Mouse (Mus musculus) CD4-positive, CD25-positive, alpha-beta regulatory T cell, adult 4 months (primary cell): ENCODE data around the gene Klhl6. TPM values are rescaled to one million over a fixed set of nuclear protein-coding genes. Genes with fewer than 3 reads are reported as not detected.

ENCODE experiments used
- ATAC-seq: one replicate; pipeline ENCODE4 v1.8.0; 2017
- polyA plus RNA-seq, 2 experiments: library from polyadenylated mRNA; unstranded; fragments of 100-300 nt; shearing (Covaris generic); gene quantifications; one replicate each; pipeline ENCODE4 v1.2.1; 2017

The Klhl6 gene
- polyA plus RNA-seq, 2 experiments from 2014 or later: 304 to 338 TPM

DNA sequence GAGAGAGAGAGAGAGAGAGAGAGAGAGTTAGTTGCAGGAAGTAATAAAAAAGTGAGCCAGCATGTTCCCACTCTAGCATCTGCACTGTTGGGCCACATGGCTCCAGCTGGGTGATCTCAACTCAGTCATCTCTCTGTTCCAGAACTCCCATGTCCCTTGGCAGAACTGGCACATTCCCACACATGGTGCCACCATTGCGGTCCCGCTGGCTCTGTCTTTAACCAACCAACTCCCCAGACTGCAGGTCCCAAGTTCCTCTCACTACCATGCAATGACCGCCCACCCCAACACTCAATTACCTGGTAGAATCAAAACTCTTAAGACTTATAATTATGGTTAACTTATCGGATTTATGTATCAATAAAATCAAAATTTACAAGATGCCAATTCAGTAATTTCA lies 14.2 kb downstream of the Klhl6 start:
- ATAC-seq: no peak

DNA sequence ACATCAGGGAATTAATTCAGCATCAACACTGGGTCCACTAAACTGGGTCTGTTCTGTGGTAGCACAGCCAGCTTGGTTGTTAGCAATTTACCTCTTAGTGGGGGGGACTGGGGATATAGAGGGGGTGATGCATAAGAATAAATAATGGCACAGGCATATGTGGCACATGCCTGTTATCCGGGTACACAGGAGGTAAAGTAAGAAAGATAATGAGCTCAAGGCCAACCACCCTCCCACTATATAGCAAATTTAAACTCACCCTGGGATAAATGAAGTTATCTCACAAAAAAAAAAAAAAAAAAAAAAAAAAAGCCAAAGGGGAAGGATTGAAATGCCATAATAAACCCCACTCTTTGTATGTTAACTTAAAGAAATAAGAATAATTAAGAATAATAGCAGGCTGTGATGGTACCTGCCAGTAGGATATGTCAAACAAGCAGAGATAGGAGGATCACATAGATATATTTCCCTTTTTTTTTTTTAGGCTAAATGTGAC lies 14.9 kb downstream of the Klhl6 start:
- ATAC-seq: no peak

DNA sequence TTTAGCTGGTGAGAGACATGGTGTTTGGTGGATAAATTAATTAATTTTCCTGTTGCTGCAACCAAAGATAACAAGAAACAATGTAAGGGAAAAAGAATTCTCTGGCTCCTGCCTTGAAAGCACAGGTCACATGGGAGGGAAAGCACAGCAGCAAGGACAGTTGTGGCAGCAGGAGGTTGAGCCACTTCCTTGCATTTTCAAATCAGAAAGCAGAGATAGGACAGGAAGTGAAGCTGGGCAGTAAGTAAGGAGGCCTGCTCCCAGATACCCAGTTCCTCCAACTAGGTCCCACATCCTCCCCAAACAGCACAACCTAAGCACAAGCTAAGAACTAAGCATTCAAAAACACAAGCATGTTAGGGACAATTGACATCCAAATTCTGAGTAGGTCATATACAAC lies 15.9 kb downstream of the Klhl6 start:
- peak; percentile 57 for ATAC-seq

DNA sequence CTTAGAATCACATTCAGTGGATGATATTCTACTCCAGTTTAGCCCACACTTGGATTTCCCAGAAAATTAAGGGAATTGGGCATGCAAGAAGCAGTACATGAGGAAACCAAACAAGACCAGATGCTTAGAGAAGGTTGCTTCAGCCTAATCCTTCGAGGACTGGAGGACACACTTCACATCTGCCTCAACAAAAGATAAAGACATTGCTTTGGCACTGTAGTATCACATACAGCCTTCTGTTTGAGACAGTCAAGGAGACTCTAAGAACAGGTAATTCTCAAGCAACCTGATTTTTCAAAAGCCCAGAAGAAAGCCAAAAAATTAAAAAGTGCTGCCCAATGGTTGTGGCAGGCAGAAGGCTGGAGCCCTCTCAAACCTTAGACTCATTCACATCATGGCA lies 16.4 kb downstream of the Klhl6 start:
- ATAC-seq: no peak

DNA sequence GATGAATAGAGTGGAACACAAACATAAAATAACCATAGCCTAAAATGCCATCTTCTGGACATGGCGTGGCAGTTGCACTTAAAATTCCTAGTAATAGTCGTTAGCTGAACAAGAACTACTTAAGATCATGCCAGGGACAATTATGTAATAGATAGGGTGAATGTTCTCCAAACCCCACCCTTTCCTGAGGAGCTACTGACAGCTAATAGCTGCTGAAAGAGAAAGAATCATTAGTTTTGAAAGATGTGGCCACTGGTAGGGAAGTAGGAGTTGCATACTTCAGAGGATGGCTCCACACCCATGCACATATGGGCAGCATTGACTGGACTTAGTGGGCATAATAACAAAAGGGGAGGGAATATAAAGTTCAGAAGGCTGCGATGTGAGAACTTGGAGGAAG lies 19.9 kb downstream of the Klhl6 start:
- ATAC-seq: no peak

DNA sequence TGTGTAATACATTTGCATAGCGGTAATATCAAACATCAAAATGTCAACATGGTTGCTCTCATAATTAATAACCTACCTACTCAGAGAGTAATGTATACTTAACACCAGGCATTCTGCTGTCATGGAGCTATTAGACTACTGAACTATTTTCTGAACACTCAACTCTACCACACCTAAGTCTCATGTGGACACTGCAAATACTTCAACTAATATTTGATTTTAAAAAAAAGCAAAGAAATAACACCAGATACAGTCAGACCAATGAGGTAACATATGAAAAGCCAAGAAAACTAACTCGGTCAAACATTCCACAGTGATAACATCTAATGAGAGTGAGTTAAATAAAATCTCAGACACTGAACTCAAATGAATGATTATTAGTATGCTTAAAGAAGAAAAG lies 21.8 kb downstream of the Klhl6 start:
- no peak for ATAC-seq

DNA sequence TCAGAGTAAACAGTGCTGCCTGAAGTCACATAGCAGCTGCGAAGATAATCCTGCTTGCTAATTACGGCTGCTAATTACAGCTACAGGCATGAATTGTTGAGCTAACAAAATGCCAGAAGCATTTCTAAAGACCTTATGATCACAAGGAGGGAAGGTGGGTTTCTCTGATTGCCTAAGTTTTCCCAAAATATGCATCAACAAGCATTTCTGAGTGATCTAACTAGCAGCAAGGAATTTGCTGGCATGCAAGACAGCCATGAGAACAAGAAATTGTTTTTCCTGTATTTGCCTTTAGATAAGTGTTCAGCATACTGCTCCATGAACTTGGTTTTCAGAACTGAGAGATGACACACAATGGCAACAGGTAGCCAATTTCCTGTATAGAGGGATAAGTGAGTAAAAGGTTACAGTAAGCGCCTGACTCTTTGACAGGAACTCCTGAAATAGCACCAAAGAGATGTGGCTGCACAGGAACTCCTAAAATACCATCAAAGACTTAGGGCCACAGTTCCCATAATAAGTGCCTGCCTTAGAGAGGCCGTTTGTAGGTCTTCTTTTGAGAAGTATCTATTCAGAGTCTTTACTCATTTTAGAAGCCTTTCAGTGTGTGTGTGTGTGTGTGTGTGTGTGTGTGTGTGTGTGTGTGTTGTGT lies 22.3 kb downstream of the Klhl6 start:
- peak; percentile 74 for ATAC-seq

DNA sequence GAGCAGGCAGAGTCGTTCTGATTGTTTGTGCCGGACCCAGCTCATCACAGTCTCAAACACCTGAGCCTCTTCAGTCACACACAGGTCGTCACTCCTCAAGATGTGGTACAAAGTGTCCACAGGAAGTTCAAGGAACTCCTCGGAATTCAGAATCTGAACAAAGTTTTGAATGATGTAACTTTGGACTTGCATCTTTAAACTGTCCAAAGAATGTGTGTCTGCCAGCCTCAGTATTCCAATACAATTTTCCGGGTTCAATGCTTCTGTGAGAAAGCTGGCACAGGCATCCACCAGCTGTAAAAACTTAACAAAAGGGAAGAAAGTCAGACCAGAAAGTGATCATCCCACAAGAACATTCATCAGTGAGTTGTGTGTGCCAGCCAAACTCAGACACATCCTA lies 25.8 kb downstream of the Klhl6 start:
- no peak for ATAC-seq

DNA sequence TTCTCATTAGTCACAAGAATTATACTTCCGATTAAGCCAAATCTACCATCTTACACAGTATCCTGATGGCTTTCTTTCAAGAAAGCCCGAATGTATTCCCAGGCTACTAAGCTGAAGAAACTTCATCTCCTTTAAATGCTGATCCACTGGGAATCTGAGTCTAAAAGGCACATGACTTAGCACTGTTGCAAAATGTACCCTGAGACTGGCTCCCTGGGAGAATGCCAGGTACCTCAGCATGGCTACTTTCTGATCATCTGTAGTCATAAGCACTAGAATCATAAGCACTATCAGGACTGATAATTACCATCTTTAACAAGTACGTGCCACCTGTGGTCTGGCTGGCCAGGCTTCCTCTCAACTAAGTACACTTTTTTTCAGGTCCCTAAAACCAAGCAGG lies 35.5 kb downstream of the Klhl6 start:
- ATAC-seq: no peak

DNA sequence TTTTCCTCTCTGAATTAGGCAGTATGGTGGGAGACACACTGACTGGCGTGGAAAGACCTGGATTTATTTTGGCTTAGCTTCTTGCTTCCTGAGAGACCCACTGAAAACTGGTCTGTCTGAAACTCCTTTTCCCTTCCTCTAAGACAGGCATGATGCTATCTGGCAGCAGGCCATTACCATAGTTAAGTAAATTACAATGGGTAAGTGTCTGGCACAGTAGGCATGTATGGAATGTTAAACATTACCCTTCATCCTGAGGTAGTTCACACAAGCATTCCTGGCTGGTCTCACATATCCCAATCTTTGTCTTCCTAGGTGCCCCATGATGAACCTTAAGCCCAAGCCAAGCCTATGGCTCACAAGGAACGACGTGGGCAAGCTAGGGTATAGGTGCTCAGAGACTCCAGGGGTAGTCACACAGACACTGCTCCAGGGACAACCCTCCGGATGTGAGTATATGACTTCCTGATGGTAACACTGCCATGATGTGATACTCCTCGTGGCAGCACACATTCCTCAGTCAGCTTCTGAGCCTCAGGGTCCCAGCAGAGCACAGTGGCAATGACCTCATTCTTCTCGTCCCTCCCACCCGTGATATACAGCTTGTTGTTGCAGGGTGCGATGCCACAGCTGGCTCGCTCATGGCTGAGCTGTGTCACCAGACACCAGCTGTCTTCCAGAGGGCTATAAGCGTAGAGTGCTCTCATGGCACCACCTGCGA lies 36.1 kb downstream of the Klhl6 start:
- ATAC-seq: no peak

DNA sequence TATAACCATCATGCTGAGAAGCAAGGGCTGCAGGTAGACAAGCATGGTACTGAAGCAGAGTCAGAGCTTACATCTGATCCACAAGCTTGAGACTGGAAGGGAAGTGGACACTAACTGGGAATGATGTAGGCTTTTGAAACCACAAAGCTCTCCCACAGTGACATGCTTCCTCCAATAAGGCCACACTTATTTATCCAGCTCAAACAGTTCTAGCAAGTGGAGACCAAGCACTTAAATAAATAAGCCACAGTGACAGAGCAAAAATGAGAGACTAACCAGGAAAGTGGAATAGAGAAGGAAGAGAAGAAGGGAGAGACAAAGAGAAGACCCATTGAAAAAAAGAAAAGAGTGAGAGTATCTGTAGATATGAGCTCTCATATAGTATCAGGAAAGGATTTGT lies 62.0 kb downstream of the Klhl6 start:
- no peak for ATAC-seq

DNA sequence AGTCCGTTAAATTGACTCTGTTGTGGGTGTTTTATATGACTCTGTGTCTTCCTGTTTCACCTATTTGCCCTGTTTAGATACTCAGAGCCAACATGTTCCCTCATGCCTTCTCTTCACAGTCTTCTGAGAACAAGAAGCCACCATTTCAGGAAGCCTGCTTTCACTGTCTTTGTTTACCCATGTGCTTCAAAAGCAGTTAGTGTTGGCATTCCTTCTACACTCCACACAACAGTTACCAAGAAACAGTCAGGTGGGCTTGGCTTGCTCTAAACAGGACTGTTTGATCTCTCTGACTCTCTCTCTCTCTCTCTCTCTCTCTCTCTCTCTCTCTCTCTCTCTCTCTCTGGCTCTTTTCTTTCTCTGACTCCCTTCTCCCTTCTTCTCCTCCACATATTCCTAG lies 64.6 kb downstream of the Klhl6 start:
- ATAC-seq: no peak

DNA sequence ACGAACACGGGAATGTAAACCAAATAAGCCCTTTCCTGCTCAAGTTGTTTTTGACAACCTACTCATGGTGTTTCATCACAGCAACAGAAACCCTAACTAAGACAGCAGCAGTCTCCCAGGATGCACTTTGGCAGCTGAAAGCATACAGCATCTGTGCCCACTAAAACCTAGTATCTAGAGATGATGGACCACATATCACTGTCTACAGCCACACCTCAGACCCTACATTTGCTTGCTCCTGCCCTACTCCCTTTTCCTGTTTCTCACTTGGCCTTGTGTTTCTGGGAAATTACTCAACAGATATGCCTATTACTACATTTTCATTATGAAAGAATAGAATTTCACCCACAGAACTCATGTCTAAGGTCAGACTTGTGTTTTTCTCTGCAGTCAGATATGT lies 70.3 kb downstream of the Klhl6 start:
- no peak for ATAC-seq

DNA sequence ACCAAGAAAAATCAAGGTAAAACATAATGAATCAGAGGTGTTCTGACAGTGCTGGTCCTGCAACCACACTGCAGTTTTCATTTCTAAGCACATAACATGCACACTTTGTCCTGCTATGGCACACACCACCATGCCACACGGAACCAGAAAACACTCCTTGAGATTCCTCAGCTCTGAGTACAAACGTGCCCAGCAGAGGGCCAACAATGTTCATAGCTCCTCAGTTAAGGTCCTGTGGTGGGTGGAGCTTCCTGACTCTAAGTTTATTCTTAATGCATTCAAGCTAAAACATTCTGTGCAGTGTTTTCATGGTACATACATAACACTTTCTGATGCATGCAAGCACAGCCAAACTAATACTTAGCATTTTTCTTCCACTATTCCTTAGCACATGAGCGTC lies 74.5 kb downstream of the Klhl6 start:
- ATAC-seq: no peak

DNA sequence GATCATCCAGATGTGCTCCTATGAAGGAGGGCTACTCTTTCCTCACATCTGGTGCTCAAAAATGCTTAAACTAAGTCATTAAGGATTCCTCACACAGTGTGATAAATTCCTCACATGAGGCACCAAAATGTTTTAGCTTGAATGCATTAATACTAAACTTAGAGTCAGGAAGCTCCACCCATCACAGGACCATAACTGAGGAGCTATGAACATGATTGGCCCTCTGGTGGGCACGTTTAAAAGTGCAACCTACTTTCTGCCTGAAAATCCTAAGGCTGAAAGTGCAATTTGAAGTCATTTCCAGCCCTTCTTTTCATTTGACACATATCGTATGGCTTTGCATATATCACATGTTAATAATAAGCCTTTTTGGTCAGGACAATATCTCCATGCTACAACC lies 75.7 kb downstream of the Klhl6 start:
- peak; percentile 79 for ATAC-seq

DNA sequence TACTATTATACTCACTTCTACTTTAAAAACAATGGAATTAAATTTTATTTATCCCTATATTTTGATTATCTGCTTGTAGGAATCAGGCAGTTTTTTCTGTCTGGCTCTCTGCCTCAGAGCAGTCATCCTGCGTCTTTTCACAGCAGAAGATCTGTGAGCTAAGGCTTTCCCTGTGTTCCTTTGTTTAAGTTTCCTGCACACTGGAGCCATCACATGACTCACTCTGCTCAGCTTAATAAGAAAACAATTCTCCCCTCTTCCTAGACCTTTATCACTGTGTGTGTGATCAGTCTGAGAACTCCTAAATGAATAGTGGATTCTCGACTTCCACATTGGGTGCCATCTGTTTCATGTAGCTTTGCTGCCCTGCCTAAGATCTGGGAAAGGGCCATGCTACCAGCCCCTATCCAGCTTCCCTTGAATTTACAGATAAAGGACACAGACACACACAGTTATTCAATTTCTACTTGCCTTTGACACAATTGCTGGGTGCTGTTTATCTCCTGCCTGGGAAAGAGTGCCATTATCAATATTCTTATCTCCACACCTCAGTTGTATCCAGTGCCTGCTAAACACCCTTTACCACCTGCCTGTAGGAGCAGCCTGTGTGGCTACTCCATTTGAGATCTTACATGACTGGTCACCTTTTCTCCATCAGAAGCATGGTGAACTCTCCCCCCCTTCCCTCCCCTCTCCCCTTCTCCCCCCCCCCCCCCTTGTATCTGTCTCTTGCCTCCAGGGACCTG lies 77.9 kb downstream of the Klhl6 start:
- ATAC-seq: no peak

DNA sequence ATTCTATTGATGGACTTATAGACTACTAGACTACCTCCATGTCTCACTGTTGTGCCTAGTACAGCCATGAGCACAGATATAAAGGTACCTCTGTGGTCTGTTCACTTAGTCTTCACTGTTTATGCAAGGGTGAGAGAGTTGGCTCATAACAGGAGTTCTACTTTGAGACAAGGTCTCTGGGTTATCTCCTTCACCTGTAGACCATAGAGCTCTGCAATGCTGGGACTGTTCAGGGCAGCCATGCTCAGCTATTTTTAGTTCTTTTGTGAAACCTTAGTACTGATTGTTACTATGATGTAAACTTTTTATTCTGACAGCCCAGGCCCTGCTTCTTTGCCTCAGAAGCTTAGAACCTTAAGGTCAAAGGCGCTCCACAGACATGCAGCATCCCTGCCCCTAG lies 79.0 kb downstream of the Klhl6 start:
- no peak for ATAC-seq

Other genes with a start within 250 kb of the Klhl6 start
- gene B3gnt5, start 222.8 kb downstream of the Klhl6 start, polyA plus RNA-seq: 10 to 100 TPM; 12.2 to 17.2 TPM
- gene Klhl24, start 114.5 kb upstream of the Klhl6 start, polyA plus RNA-seq: 10 to 100 TPM; 34.5 to 39.6 TPM
- 1 to 10 TPM; 6.0 to 8.4 TPM for gene Yeats2, start 158.0 kb upstream of the Klhl6 start, polyA plus RNA-seq